Mouse (Mus musculus) stomach, embryonic 16.5 days (tissue): ENCODE measurements around the gene Bcas3. TPM values are rescaled to one million over a fixed set of nuclear protein-coding genes. Genes with fewer than 3 reads are reported as not detected.
A peak's percentile ranks its signal among the peaks of the same experiment; 100 is the strongest.

Experiments
- ATAC-seq: fragments of 200-750 bp; cut with Nextera tagmentation; 2 replicates; pipeline ENCODE4 v1.8.0; 2017; ENCODE audit warnings: moderate number of reproducible peaks, moderate TSS enrichment; ENCODE audit not compliant: insufficient read depth, low FRiP score
- H3K27ac ChIP-seq: fragments of 300-500 bp; sonication (generic); 2 replicates; pipeline ENCODE4 v1.5.1; 2014; ENCODE audit warnings: low read length
- H3K27me3 ChIP-seq: fragments of 300-500 bp; sonication (generic); 2 replicates; pipeline ENCODE4 v1.6.1; 2014; ENCODE audit warnings: low read length, control low read depth, mixed read lengths; ENCODE audit not compliant: control insufficient read depth, insufficient read depth
- H3K36me3 ChIP-seq: fragments of 300-500 bp; sonication (generic); 2 replicates; pipeline ENCODE4 v1.6.1; 2014; ENCODE audit warnings: low read length; ENCODE audit not compliant: control insufficient read depth, insufficient read depth
- H3K4me1 ChIP-seq: fragments of 300-500 bp; sonication (generic); 2 replicates; pipeline ENCODE4 v1.6.1; 2014; ENCODE audit warnings: low read length, control low read depth, mixed read lengths; ENCODE audit not compliant: control insufficient read depth, insufficient read depth
- H3K4me2 ChIP-seq: fragments of 300-500 bp; sonication (generic); 2 replicates; pipeline ENCODE4 v1.6.1; 2014; ENCODE audit warnings: low read depth, low read length, mixed read lengths
- H3K4me3 ChIP-seq: fragments of 300-500 bp; sonication (generic); replicated peaks from 2 replicates; pipeline ENCODE4 v1.5.1; 2014; ENCODE audit warnings: mild to moderate bottlenecking, low read length
- H3K9ac ChIP-seq: fragments of 300-500 bp; sonication (generic); 2 replicates; pipeline ENCODE4 v1.6.1; 2014; ENCODE audit warnings: low read length
- H3K9me3 ChIP-seq: fragments of 300-500 bp; sonication (generic); replicated peaks from 2 replicates; pipeline ENCODE4 v1.6.1; 2016; ENCODE audit warnings: low read length, control low read depth; ENCODE audit not compliant: control insufficient read depth
- WGBS: fragments of 180-500 bp; shearing (Covaris S2); extraction: QIAGEN DNeasy Blood & Tissue Kit; methylation state at CpG from one replicate; pipeline ENCODE4 v1.1.7; 2014; 5-methylcytosine and 5-hydroxymethylcytosine counted together
- polyA plus RNA-seq: library from polyadenylated mRNA; unstranded; fragments of >200 nt; fragmentation: Nextera tagmentation; extraction: Ambion mirVana; gene quantifications from 2 replicates; pipeline ENCODE4 v1.2.1, GENCODE M21; 2015

Bcas3 gene
- polyA plus RNA-seq, 1 experiment from 2014 or later: 21.2 TPM

DNA sequence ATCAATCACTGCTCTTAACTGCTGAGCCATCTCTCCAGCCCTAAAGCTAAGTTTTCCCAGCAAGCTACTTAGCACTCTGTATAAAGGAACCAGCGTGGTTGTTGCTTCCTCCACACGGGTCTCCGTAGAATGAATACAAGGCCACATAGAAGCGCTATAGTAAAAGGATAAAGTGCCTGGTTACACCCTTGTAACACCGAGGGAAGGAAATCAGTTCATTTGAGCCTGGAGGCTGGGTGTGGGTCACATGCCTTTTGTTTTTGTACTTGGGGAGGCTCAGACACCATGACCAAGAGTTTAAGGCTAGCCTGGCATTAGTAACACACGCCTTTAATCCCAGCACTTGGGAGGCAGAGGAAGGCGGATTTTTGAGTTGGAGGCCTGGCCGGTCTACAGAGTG is 8.7 kb downstream of the Bcas3 start:
- Histone ChIP-seq H3K9me3 (no peaks in the 10 kb centered on the region), H3K4me3 (no peak overlapping the region), H3K4me2 (no peak overlapping the region), H3K27ac (no peak overlapping the region), H3K4me1 (no peaks in the 10 kb centered on the region), H3K36me3 (no peaks in the 10 kb centered on the region), H3K27me3 (no peaks in the 10 kb centered on the region), H3K9ac (no peak overlapping the region)
- ATAC-seq: no peak
- WGBS: 87% methylated on average over 8 of the region's 8 CpGs

DNA sequence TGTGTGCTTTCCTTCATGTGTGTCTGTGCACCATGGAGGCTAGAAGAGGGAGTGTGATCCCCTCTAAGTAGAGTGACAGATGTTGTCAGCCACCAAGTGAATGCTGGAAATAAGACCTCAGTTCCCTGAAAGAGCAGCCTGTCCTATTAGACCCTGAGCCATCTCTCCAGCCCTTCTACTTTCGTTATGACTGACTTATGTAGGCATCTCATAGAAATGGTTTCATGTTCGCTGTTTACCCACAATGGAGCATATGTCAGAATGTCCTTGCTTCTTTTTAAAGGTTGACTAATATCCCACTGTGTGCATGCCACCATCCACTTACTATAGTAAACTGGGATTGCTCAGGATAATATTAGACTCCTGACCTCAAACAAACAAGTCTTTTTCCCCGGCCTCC is 13.2 kb downstream of the Bcas3 start:
- H3K9ac ChIP-seq: no peak overlapping the region
- H3K4me1 ChIP-seq: no peaks in the 10 kb centered on the region
- no peak overlapping the region for H3K27ac ChIP-seq
- 87% methylated on average over 3 of the region's 3 CpGs for WGBS
- H3K27me3 ChIP-seq: no peaks in the 10 kb centered on the region
- no peak overlapping the region for H3K4me2 ChIP-seq
- H3K36me3 ChIP-seq: no peaks in the 10 kb centered on the region
- no peak for ATAC-seq
- H3K9me3 ChIP-seq: no peaks in the 10 kb centered on the region
- H3K4me3 ChIP-seq: no peak overlapping the region

DNA sequence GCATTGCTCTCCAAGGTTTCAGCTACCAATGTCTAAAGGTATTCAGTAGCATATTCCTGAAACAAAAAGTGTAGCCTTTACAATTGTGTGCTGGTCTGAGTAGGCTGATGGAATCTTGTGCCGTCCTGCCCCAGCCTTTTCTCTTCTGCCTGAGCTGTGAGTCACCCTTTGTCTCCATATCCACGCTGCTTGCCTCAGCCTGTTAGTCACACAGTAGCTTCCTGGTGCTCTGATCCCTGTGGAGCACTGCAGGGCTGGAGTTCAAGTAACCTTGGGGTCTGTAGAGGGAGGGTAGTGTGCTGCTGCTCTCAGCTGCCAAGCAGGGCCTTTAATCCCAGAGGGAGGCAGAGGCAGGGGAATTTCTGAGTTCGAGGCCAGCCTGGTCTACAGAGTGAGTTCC is 14.9 kb downstream of the Bcas3 start:
- Histone ChIP-seq H3K9ac (no peak overlapping the region), H3K4me2 (no peak overlapping the region), H3K4me3 (no peak overlapping the region), H3K27ac (no peak overlapping the region), H3K27me3 (no peaks in the 10 kb centered on the region), H3K4me1 (no peaks in the 10 kb centered on the region), H3K9me3 (no peaks in the 10 kb centered on the region), H3K36me3 (no peaks in the 10 kb centered on the region)
- 76% methylated on average over 3 of the region's 3 CpGs for WGBS
- peak; percentile 37; the same call in 1 of the 2 replicates for ATAC-seq

DNA sequence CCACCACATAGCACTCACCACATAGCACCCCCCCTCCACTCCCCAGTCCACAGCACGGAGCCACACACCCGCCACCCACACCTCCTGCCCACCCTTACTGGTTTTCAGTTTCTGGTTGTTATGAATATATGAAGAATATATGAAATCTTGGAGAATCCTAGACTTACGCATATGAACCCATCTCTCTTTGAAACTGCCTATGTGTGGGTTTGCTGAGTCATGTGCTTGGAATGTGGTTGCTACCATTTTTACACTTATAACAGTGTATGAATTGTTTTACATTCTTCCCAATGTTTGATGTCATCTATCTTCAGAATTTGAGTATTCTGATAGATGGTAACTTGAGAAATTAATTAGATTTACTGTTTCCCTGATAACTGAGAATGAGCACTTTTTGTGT is 26.1 kb downstream of the Bcas3 start:
- H3K9me3 ChIP-seq: no peaks in the 10 kb centered on the region
- H3K36me3 ChIP-seq: 0 out of 2 replicates have a peak, but pooled peaks cover 3% of the 10 kb centered on the region
- H3K27ac ChIP-seq: no peak overlapping the region
- whole genome bisulfite sequencing: 81% methylated on average over 3 of the region's 3 CpGs
- H3K27me3 ChIP-seq: no peaks in the 10 kb centered on the region
- no peaks in the 10 kb centered on the region for H3K4me1 ChIP-seq
- no peak overlapping the region for H3K4me3 ChIP-seq
- no peak overlapping the region for H3K4me2 ChIP-seq
- H3K9ac ChIP-seq: no peak overlapping the region
- ATAC-seq: no peak

DNA sequence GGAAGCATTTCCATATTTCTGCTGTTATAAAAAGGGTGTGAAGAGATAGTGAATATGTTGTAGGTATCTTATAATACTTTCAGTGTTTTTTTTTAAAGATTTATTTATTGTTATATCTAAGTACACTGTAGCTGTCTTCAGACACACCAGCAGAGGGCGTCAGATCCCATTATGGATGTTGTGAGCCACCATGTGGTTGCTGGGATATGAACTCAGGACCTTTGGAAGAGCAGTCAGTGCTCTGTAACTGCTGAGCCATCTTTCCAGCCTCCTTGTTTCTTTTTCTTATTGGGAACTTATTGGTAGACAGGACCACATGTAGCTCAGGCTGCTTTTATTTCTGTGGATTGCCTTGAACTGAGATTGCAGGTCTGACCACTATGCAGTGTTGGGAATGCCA is 27.1 kb downstream of the Bcas3 start:
- H3K36me3 ChIP-seq: 0 out of 2 replicates have a peak, but pooled peaks cover 3% of the 10 kb centered on the region
- ATAC-seq: no peak
- 18% methylated on average over 1 of the region's 1 CpGs for WGBS

DNA sequence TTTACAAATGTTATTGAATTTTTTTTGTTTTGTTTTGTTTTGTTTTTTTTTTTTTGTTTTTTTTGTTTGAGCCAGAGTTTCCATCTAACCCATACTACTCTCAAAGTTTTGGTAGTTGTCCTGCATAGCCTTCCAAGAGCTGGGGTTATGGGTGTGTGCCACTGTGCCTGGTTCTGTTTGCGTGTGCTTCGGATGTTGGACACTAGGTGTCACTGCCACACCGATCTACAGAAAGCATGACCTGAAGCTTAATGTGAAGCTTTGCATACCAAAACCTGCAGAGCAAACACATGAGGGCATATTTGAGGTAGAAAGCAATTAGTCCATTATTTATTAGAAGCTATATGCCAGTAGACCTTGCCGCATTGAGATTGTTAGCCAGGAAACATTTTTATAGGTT is 29.1 kb downstream of the Bcas3 start:
- Histone ChIP-seq H3K27me3 (no peaks in the 10 kb centered on the region), H3K27ac (no peak overlapping the region), H3K9ac (no peak overlapping the region), H3K9me3 (no peaks in the 10 kb centered on the region), H3K4me3 (no peak overlapping the region), H3K4me2 (no peak overlapping the region), H3K4me1 (no peaks in the 10 kb centered on the region), H3K36me3 (no peaks in the 10 kb centered on the region)
- WGBS: 12% methylated on average over 4 of the region's 4 CpGs
- ATAC-seq: no peak

More for the DNA sequence above, 27.1 kb downstream of the Bcas3 start:
- no peak overlapping the region for H3K4me2 ChIP-seq
- H3K4me3 ChIP-seq: no peak overlapping the region
- no peak overlapping the region for H3K9ac ChIP-seq
- H3K27ac ChIP-seq: no peak overlapping the region
- H3K4me1 ChIP-seq: no peaks in the 10 kb centered on the region
- H3K27me3 ChIP-seq: no peaks in the 10 kb centered on the region
- no peaks in the 10 kb centered on the region for H3K9me3 ChIP-seq

DNA sequence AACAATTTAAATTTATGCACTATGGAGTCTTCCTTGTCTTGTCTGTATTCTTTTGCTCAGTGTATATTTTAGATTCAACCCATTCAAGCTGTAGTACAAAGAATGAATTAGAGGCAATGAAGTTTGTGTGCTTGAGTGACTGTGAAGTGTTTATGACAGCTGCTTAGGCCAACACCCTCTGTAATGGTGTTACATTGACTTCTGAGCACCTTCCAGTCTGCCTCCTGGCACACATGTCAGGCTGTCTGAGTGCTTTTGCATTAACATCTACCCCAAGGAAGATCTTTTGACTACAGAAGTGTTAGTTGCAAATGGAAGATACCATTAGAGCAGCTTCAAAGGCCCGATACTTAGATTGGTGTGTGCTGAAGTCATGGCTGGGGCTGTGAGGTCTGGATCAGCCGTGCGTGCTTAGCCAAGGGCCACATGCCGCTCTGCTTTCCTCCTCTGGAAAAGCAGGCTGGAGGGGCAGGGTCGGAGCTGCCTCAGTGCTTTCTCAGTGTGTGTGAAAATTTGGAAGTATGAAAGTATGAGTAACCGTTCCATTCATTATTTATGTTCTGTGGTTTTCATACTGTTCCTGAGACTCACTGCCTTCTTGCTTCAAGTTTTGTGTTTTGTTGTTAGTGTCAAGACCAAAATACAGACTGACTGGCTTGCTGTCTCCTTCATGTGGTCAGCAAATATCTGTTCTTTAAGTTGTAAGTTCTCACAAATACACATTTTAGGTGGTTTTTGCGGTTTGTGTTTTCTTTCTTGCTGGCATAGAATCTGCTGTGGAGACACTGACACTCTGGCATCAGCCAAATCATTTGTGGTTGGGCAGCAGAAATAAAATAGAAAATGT is 31.2 kb downstream of the Bcas3 start:
- WGBS: 86% methylated on average over 7 of the region's 7 CpGs
- H3K4me3 ChIP-seq: no peak overlapping the region
- H3K9me3 ChIP-seq: no peaks in the 10 kb centered on the region
- ATAC-seq: no peak
- no peak overlapping the region for H3K4me2 ChIP-seq
- no peak overlapping the region for H3K27ac ChIP-seq
- no peaks in the 10 kb centered on the region for H3K4me1 ChIP-seq
- no peaks in the 10 kb centered on the region for H3K27me3 ChIP-seq
- no peak overlapping the region for H3K9ac ChIP-seq
- no peaks in the 10 kb centered on the region for H3K36me3 ChIP-seq

DNA sequence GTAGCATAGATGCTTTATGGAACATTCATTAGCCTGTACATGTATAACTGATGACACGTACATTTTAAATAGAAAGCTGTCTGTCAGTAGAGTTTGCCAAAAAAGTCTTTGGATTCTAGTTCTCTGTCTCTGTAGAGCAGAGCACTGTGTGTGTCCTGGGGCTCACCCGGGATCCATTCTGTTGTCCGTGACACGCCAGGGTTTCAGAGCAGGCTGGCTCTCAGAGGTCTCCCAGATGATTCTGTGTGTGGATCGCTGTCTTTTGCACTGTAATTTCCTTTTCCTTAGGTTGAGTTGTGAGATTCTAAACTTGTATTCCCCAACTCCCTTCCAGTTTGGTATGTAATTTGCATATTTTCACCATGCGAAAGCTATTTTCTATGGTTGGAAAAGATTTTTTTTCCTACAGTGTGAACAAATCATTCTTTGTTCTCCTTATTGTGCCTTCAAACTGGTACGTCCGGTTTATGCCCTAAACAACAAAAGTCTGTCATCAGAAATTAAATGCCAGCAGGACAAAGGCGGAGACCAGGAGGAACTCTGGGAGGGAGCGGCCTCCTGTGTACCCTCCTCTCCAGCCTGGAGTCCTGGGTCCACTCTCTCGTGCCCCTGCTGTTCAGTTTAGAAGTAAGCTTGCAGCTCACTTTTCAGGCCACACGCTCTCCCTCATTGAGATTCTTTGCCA is 39.4 kb downstream of the Bcas3 start:
- no peaks in the 10 kb centered on the region for H3K9me3 ChIP-seq
- 57% methylated on average over 12 of the region's 12 CpGs for WGBS
- peak; percentile 56; the same call in 1 of the 2 replicates for ATAC-seq
- peak overlapping the region; percentile 66 for H3K27ac ChIP-seq
- no peaks in the 10 kb centered on the region for H3K36me3 ChIP-seq
- no peak overlapping the region for H3K4me3 ChIP-seq
- H3K9ac ChIP-seq: no peak overlapping the region; the same call in 1 of the 2 replicates
- no peaks in the 10 kb centered on the region for H3K27me3 ChIP-seq
- H3K4me2 ChIP-seq: peak overlapping the region; percentile 14; the same call in 1 of the 2 replicates
- H3K4me1 ChIP-seq: 0 out of 2 replicates have a peak, but pooled peaks cover 6% of the 10 kb centered on the region

DNA sequence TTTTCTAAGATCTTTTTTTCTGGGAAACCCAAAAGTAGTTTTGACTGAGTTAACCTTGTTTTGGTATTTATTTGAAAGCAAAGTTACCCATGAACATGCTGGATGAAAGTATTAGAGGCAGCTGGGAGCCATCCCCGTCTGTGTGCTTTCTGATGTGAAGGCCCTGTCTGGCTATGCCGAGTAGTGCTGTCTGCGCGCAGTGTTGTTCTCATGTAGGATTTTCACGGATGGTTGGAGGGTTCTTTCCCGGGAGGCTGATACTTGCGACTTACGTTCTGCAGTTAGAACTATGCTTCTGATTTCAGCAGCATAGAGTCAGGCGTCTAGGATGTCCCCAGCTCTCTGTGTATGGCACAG is 39.9 kb downstream of the Bcas3 start:
- Histone ChIP-seq H3K4me2 (no peak overlapping the region), H3K4me3 (no peak overlapping the region), H3K9me3 (no peaks in the 10 kb centered on the region), H3K9ac (peak overlapping the region; percentile 51), H3K4me1 (0 out of 2 replicates have a peak, but pooled peaks cover 6% of the 10 kb centered on the region), H3K27me3 (no peaks in the 10 kb centered on the region), H3K36me3 (no peaks in the 10 kb centered on the region), H3K27ac (peak overlapping the region; percentile 66)
- ATAC-seq: no peak
- 60% methylated on average over 9 of the region's 9 CpGs for WGBS
